Mouse (Mus musculus) megakaryocyte progenitor cell, adult 5-6 weeks (primary cell): Measurements from ENCODE around the gene Dapk3. TPM values are rescaled to one million over a fixed set of nuclear protein-coding genes. Genes with fewer than 3 reads are reported as not detected.
A peak's percentile ranks its signal among the peaks of the same experiment; 100 is the strongest.

Experiments used
- ATAC-seq: replicated peaks from 2 replicates; pipeline ENCODE4 v1.8.0; 2016; ENCODE audit warnings: mild to moderate bottlenecking, moderate TSS enrichment, inconsistent platforms; ENCODE audit not compliant: poor library complexity
- total RNA-seq, 2 experiments: library from RNA; stranded (forward) in 1 of 2; stranded (reverse) in 1 of 2; fragments of 157-497, 149-512 nt in 1 of 2; fragments of 200-1000 nt in 1 of 2; gene quantifications; 2 replicates each; pipeline versions ENCODE4 v1.2.3 to v1.2.4; 2015 to 2017

Dapk3 gene
- total RNA-seq (2015) = 15.5 and 17.2 TPM in 2 replicates
- total RNA-seq (2017) = 37.2 and 54.7 TPM in 2 replicates

- ATAC-seq = peak; percentile 81
Observed at GRCm38 (mm10) chr10:81182336-81183333, at the start of gene Dapk3. Dapk3 (plus strand) TSS chr10:81183005.

- peak; percentile 35 for ATAC-seq
Observed at GRCm38 (mm10) chr10:81134181-81134587, 48.6 kb upstream of the Dapk3 start.

GRCm38 (mm10) chr10:81134966-81135681 lies 47.7 kb upstream of the Dapk3 start, which contains the start of gene Zbtb7a:
Zbtb7a (plus strand) TSS chr10:81135220.
- ATAC-seq = peak; percentile 5

- ATAC-seq = peak; percentile 19
Observed at GRCm38 (mm10) chr10:81135831-81136705, 46.7 kb upstream of the Dapk3 start.

GRCm38 (mm10) chr10:81136706-81137231 lies 46.0 kb upstream of the Dapk3 start:
- ATAC-seq = no peak

- ATAC-seq = peak; percentile 64
Observed at GRCm38 (mm10) chr10:81137252-81138130, 45.3 kb upstream of the Dapk3 start.

- ATAC-seq = no peak; the same call in 1 of the 2 replicates
Observed at GRCm38 (mm10) chr10:81138131-81138782, 44.5 kb upstream of the Dapk3 start.

- ATAC-seq = no peak
Observed at GRCm38 (mm10) chr10:81138821-81139528, 43.8 kb upstream of the Dapk3 start.

- no peak for ATAC-seq
Observed at GRCm38 (mm10) chr10:81139529-81139846, 43.3 kb upstream of the Dapk3 start.

GRCm38 (mm10) chr10:81140005-81140404 lies 42.8 kb upstream of the Dapk3 start:
- ATAC-seq = no peak

GRCm38 (mm10) chr10:81140717-81141454 lies 41.9 kb upstream of the Dapk3 start:
- ATAC-seq = no peak

- ATAC-seq = no peak
Observed at GRCm38 (mm10) chr10:81141455-81142210, 41.2 kb upstream of the Dapk3 start.

GRCm38 (mm10) chr10:81142551-81142981 lies 40.2 kb upstream of the Dapk3 start:
- no peak for ATAC-seq

- peak; percentile 23; the same call in 1 of the 2 replicates for ATAC-seq
Observed at GRCm38 (mm10) chr10:81143157-81143633, 39.6 kb upstream of the Dapk3 start.

- ATAC-seq = no peak
Observed at GRCm38 (mm10) chr10:81143845-81144437, 38.9 kb upstream of the Dapk3 start.

- ATAC-seq = no peak
Observed at GRCm38 (mm10) chr10:81144667-81145066, 38.1 kb upstream of the Dapk3 start.
